Mouse (Mus musculus) small intestine, adult 2 months (tissue): Measurements from ENCODE around the gene Fgf18.

Experiments
- CTCF ChIP-seq: fragments of 200-500 bp; IDR thresholded peaks from 2 replicates; pipeline ENCODE4 v1.5.1; 2012; ENCODE audit warnings: low read depth, mild to moderate bottlenecking, control low read depth, inconsistent platforms, low read length, moderate library complexity, mixed read lengths; ENCODE audit not compliant: insufficient replicate concordance, insufficient read length; ENCODE audit errors: extremely low read depth
- POLR2A ChIP-seq: fragments of 200-500 bp; IDR thresholded peaks from 2 replicates; pipeline ENCODE4 v1.6.1; 2012; ENCODE audit warnings: low read depth, mild to moderate bottlenecking, control low read depth, inconsistent platforms, low read length, moderate library complexity

- TF ChIP-seq POLR2A (no peak), CTCF (no peak)
These were observed 4.1 kb upstream of the Fgf18 start for GRCm38 (mm10) chr11:33151128-33151779.
